Mouse (Mus musculus) heart, adult 11 months (tissue): ENCODE measurements around the gene Ctse.

Source experiments
- DNase-seq: peaks from one replicate; pipeline ENCODE4 v3.0.0; 2022

The Ctse gene

GRCm38 (mm10) chr1:131655601-131656000 is 17.5 kb downstream of the Ctse start:
- no peak for DNase-seq

- DNase-seq, result peak; percentile 98
These were observed 19.8 kb downstream of the Ctse start for GRCm38 (mm10) chr1:131657945-131658354.

DNA sequence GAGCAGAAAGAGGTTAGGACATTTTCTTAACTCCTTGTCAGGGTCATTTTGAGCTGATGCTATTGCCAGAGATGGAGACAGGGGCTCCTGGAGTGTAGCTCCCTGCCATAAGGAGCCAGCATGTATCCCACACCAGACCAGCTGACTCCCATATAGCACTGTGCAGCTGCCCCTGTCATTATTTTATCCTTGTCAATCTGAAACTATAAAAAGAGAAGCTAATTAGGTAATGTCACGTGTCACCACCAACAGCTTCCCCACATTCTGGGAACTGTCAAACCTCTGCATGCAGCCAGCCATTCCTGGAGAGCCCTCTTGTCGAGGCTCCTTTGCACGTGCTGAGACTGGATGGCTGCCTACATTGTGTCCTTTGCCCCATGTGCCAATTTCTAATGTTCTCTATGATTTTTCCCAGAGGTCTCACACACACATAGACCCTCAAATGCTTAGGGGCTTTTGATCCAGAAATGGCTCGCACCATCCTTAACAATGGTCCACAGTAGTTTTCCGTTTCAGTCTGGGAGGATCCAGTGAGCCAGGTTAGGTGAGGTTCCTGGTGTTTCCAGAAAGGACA is 21.5 kb downstream of the Ctse start:
- peak; percentile 84 for DNase-seq

DNA sequence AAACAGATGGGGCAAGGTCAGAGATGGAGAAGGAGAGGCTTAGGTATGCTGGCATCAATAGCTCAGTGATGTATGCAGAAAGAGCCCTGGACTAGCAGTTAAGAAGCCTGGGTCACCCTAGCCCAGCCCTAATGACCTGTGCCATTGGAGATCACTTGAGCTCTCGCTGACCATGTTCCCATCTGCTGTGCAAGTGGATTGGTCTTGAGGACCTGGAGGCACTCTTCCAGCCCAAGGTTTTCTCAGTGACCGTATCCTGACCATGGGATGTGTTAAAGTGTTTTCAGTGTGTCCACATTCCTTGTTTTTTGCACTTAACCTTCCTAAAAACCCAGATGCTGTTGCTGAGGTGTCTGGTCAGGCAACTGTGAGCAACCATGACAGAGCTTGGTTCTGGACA is 22.2 kb downstream of the Ctse start:
- DNase-seq, result peak; percentile 71

DNA sequence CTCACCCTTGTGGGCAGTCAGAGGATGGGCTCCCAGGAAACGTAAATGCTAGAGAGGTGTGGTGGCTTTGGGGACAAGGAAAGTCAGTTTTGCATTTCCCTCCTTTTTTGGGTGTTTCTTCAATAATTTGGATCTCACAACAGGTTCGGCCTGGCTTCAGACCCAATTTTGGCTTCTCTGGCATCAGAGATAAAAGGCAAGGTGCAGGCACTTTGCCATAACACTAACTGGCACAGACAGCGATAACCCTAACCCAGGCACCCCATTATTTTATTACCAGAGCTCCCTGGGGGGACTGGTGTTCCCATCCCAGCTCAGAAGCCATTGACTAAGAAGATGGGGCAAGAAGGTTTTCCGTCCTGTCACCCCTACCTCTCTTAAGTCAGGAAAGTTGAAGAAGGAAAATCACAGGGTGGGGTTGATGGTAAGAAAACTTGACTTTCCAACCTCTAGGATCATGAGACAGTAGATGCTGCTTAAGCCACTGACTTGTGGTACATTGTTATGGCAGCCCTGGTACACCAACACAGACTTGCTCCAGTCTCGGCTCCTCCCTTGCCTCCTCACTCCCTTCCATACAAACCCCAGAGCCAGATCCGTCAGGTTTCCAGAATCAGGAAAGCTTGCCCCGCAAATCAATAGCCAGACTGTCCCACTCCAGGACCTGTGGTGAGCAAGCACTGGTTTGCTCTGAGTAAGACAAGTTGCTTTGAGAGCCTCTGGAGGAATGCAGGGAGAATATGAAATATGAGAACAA is 22.8 kb downstream of the Ctse start:
- peak; percentile 54 for DNase-seq

DNA sequence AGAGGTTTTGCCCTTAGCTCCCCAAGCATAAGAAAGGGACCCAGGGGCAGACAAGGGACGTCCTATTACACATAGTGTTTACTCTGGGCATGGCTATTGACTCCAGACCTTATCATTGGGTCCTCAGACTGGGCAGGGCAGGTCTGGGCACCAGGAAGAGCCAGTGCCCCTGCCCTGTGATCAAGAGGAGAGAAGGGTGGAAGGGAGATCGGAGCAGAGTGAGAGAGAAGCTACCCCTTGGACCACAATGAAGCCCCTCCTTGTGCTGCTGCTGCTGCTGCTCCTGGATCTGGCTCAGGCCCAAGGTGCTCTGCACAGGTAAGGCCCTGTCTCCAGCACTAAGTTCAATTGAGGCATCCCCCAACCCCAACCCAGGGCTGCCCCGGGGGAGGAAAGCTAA is 23.6 kb downstream of the Ctse start:
- DNase-seq, result peak; percentile 84

DNA sequence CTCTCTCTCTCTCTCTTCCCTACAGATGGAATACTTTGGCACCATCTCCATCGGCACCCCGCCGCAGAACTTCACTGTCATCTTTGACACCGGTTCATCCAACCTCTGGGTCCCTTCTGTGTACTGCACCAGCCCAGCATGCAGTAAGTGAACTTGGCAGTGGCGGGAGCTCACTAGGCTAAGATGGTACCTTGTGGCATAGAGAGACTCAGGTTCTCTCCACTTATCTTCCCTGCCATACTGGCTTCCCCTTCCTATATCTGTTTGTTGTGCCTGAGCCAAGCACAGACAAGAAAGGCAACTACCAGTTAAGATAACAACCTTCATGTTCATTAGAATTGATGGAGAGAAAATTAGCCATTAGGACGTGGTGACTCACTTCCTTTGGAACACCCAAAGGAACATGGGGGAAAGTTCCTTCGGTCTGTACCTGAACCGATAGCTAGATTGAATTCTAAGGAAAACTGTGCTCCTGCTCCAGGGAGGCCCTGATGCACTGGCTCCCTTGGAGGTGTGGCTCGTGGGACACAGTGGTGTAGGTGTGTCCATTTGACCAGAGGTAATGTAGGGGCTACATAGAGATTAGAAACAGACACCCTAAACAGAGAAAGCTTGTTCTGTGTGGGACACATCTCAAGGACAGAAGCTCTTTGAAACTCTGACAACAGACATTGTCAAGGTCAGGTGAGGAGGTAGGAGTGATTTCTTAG is 25.3 kb downstream of the Ctse start:
- peak; percentile 53 for DNase-seq

- peak; percentile 82 for DNase-seq
These were observed 26.0 kb downstream of the Ctse start for GRCm38 (mm10) chr1:131664136-131664535.

GRCm38 (mm10) chr1:131665886-131666285 is 27.8 kb downstream of the Ctse start:
- DNase-seq, result peak; percentile 59

DNA sequence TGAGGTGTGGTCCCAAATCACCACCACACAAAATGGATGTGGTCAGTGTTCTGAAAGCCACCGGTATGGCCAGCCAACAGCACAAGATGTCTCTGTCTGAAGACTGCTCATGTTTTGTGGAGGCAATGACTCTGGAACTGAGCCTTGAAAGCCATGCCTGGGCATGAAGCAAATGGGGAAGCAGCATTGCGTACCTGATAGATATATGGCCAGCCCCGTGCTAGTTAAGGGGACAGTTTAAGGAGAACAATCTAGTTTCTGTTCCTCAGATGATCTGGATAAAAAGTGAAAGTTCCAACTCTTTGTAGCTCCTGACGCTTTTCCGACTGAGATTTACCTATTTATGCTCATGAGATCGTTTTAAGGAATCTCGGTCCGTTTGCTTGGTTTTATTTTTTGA is 33.0 kb downstream of the Ctse start:
- DNase-seq, result peak; percentile 87

DNA sequence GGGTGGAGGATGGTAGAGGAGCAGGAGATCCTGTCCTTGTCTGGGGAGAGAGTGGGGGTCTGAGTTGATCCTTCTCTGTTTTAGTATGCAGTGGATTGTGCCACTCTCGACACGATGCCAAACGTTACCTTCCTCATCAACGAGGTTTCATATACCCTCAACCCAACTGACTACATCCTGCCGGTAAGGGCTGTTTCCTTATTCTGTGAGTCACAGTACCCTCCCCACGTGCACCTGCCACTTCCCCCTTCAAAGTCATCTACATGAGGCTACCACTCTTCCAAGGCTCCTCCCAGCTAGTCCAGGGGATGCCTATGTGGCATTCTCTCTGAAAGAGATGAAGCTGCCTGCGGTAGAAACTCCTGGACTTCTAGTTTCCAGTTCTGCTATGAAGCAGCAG is 34.3 kb downstream of the Ctse start:
- peak; percentile 83 for DNase-seq

GRCm38 (mm10) chr1:131679644-131680043 is 41.5 kb downstream of the Ctse start:
- DNase-seq, result peak; percentile 91

DNA sequence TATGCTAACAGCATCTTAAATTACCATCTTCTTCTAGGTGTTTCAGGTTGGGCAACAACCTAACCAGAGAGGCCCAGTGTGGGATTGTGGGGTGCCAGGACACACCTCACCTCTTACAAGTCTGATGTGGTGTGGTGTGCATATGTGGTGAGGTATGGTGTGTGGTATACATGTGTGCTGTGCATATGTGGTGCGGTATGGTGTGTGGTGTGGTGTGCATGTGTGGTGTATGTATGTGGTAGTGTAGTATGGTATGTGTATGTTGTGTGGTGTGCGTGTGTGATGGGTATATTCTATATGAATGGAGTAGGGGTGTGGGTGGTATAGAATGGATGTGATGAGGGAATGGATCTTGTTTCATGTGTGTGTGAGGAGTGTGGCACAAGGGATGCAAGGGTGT is 49.6 kb downstream of the Ctse start:
- DNase-seq, result peak; percentile 89

- DNase-seq, result peak; percentile 98
These were observed 50.4 kb downstream of the Ctse start, which contains the start of gene Rab7b for GRCm38 (mm10) chr1:131688475-131688874. TSS of gene Rab7b (plus strand) at chr1:131688695.

DNA sequence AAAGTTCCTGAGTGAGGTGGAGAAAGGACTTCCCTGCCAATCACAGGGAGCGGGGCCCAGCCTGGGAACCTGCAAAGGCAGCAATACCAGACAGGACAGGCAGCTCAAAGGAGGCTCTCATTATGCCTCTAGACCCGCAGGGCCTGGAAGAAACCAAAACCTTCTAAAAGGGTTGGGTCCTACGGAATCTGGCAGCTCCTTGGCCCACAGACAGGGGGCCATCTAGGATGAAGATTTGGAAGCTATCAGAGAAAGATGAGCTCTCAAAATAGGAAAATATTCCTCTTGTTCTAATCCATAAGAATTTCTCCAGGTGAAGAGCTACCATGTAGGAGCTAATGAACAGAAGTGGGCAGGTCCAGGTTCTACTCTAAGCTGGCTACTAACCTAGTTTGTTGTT is 50.9 kb downstream of the Ctse start:
- no peak for DNase-seq

GRCm38 (mm10) chr1:131689899-131690298 is 51.8 kb downstream of the Ctse start:
- no peak for DNase-seq

- DNase-seq, result peak; percentile 99
These were observed 52.3 kb downstream of the Ctse start for GRCm38 (mm10) chr1:131690435-131690834.

DNA sequence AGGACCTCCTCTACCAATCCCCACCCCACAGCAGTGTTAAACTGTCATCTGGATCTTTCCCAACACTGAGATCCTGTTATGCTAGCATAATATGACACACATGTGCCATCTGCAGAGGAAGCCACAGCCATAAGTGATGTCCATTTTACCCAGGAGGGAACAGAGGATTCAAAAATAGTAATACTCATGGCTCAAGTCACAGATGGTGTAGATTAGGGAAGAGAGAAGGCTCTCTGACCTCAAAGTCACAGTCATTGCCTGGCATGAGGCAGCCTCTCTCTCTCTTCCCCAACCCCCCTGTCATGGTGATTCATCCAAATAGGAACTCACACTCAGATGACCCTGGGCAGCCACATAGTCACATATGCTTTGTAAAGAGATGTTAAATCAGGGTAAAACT is 53.2 kb downstream of the Ctse start:
- DNase-seq, result peak; percentile 96

DNA sequence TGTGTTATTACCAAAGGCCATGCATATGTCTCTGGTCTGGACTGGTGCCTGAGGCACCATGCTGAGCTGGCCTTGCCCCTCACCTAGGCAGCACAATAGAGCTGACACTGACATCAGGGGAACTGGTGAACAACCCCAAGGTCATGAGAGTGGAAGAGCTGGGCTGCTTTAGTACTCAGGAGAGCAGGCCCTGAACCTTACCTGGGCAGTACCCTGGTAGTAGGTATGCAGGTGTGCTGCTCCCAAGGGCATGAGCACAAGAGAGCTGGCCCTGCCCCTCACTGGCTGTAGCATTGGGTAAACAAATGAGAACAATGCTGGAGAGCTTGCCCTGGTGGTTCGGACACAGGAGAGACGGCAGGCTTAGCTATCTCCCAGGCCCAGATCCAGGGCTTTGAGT is 57.2 kb downstream of the Ctse start:
- DNase-seq, result no peak

GRCm38 (mm10) chr1:131696325-131696724 is 58.2 kb downstream of the Ctse start:
- no peak for DNase-seq

- DNase-seq, result no peak
These were observed 60.7 kb downstream of the Ctse start for GRCm38 (mm10) chr1:131698770-131699169.

DNA sequence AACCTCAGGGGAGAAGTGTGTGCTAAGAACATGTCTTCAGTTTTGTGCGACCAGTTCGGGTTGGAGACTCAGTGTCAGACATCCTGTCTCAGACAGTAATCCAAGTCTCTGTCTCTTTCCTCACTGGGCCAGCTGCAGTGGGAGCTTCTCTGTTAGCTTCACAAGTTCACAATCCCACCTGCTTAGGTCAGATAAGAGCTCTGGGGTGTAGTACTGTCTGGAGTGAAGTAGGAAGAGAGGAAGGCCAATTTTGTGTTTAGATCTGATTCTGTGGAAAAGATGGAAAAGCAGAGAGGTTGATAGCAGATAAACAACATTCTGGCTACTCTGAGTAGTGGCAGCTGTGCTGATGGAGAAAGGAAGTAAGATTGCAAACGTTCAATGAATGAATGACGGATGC is 61.5 kb downstream of the Ctse start:
- no peak for DNase-seq

- no peak for DNase-seq
These were observed 62.3 kb downstream of the Ctse start for GRCm38 (mm10) chr1:131700447-131700846.

GRCm38 (mm10) chr1:131701391-131701790 is 63.3 kb downstream of the Ctse start:
- no peak for DNase-seq
